Mouse (Mus musculus) adrenal gland, postnatal 14 days (tissue): Measurements from ENCODE around the gene Plekha6. TPM values are rescaled to one million over a fixed set of nuclear protein-coding genes. Genes with fewer than 3 reads are reported as not detected.
"Not testable (repeated sequence)": the region's sequence is repeated elsewhere in the genome, so short reads cannot be mapped to it uniquely, and the experiment has no call there.

ENCODE experiments used
- DNase-seq: peaks from one replicate; pipeline ENCODE4 v3.0.0; 2021; ENCODE audit warnings: mixed read lengths
- total RNA-seq: library from RNA; stranded (reverse); gene quantifications from 2 replicates; pipeline ENCODE4 v1.2.3, GENCODE M21; 2021

Gene Plekha6
- total RNA-seq, 1 experiment from 2014 or later = 21.6 TPM

GRCm38 (mm10) chr1:133325951-133326350 is 161.9 kb downstream of the Plekha6 start:
- no peak for DNase-seq

GRCm38 (mm10) chr1:133327094-133327493 is 163.1 kb downstream of the Plekha6 start:
- DNase-seq = no peak

GRCm38 (mm10) chr1:133328299-133328795 is 164.3 kb downstream of the Plekha6 start:
- no peak for DNase-seq

- no peak for DNase-seq
These were observed 165.1 kb downstream of the Plekha6 start for GRCm38 (mm10) chr1:133328896-133329637.

- no peak for DNase-seq
These were observed 165.6 kb downstream of the Plekha6 start for GRCm38 (mm10) chr1:133329638-133329964.

- DNase-seq = peak; percentile 40
These were observed 167.1 kb downstream of the Plekha6 start for GRCm38 (mm10) chr1:133331142-133331541.

GRCm38 (mm10) chr1:133332656-133333430 is 168.8 kb downstream of the Plekha6 start:
- no peak for DNase-seq

- no peak for DNase-seq
These were observed 169.9 kb downstream of the Plekha6 start for GRCm38 (mm10) chr1:133333937-133334336.

- not testable (repeated sequence) for DNase-seq
These were observed 176.4 kb downstream of the Plekha6 start for GRCm38 (mm10) chr1:133340403-133340802.

- DNase-seq = no peak
These were observed 180.3 kb downstream of the Plekha6 start for GRCm38 (mm10) chr1:133344357-133344756.

- DNase-seq = no peak
These were observed 182.5 kb downstream of the Plekha6 start for GRCm38 (mm10) chr1:133346531-133346930.

GRCm38 (mm10) chr1:133347226-133347625 is 183.2 kb downstream of the Plekha6 start:
- DNase-seq = no peak

- DNase-seq = peak; percentile 69
These were observed 183.9 kb downstream of the Plekha6 start for GRCm38 (mm10) chr1:133347693-133348520.

- DNase-seq = no peak
These were observed 186.2 kb downstream of the Plekha6 start, which contains the start of gene Ren1 for GRCm38 (mm10) chr1:133350210-133350609. Gene Ren1, plus strand, starts transcription at chr1:133350510.

- no peak for DNase-seq
These were observed 187.8 kb downstream of the Plekha6 start for GRCm38 (mm10) chr1:133351762-133352161.

Other genes starting within 250 kb of the Plekha6 start
- 73.7 and 95.4 TPM in 2 replicates for gene Mdm4, start 133.6 kb upstream of the Plekha6 start, total RNA-seq
- gene Pik3c2b, start 118.5 kb upstream of the Plekha6 start, total RNA-seq = 8.4 and 11.3 TPM in 2 replicates
- 84.9 and 95.0 TPM in 2 replicates for gene Ppp1r15b, start 33.1 kb upstream of the Plekha6 start, total RNA-seq
- 1.4 and 2.9 TPM in 2 replicates for gene Golt1a, start 145.6 kb downstream of the Plekha6 start, total RNA-seq
- gene Kiss1, start 157.7 kb downstream of the Plekha6 start, total RNA-seq = not detected in 2 replicates
- gene Ren1, start 186.3 kb downstream of the Plekha6 start, total RNA-seq = 5.4 and 12.6 TPM in 2 replicates
- gene Etnk2, start 199.4 kb downstream of the Plekha6 start, total RNA-seq = 7.6 and 28.3 TPM in 2 replicates